Mouse (Mus musculus) CH12.LX (cell line): ENCODE measurements around the gene Scel. TPM values are rescaled to one million over a fixed set of nuclear protein-coding genes. Genes with fewer than 3 reads are reported as not detected.
A peak's percentile ranks its signal among the peaks of the same experiment; 100 is the strongest.

Source experiments
- DNase-seq: peaks from one replicate; pipeline ENCODE4 v3.0.0-alpha.2; 2013; ENCODE audit errors: extremely low read depth
- H3K27ac ChIP-seq: 2 replicates; pipeline ENCODE4 v1.5.1; 2012; ENCODE audit warnings: low read depth, mild to moderate bottlenecking, control low read depth, moderate library complexity; ENCODE audit not compliant: insufficient read depth
- H3K27me3 ChIP-seq: replicated peaks from 2 replicates; pipeline ENCODE3; 2012; ENCODE audit warnings: inconsistent platforms
- H3K36me3 ChIP-seq, 2 experiments: replicated peaks in 1 of 2; 2 replicates each; pipeline versions ENCODE3 to v1.6.1; 2012; ENCODE audit warnings: inconsistent platforms in 1 of 2, low read length in 1 of 2, mild to moderate bottlenecking in 1 of 2, mixed read lengths in 1 of 2, moderate library complexity in 1 of 2; ENCODE audit not compliant: control insufficient read depth in 1 of 2, insufficient read depth in 1 of 2
- H3K4me1 ChIP-seq, 2 experiments: 2 replicates each; pipeline ENCODE4 v1.6.1; 2012; ENCODE audit warnings: inconsistent platforms in 1 of 2, moderate library complexity in 1 of 2; ENCODE audit not compliant: insufficient read depth in 2 of 2, control insufficient read depth in 1 of 2
- H3K4me2 ChIP-seq: 2 replicates; pipeline ENCODE4 v1.6.1; 2012; ENCODE audit warnings: low read depth, mild to moderate bottlenecking, control low read depth; ENCODE audit not compliant: poor library complexity, insufficient read depth, severe bottlenecking
- H3K4me3 ChIP-seq, 3 experiments: fragments of 150-350 bp in 1 of 3; sonication (generic) in 1 of 3; replicated peaks in 1 of 3; 2 replicates each; pipeline versions ENCODE3 to v1.5.1; 2011 to 2012; ENCODE audit warnings: low read depth in 2 of 3, low read length in 2 of 3, mild to moderate bottlenecking in 2 of 3, moderate library complexity in 2 of 3, control low read depth in 1 of 3, improper control_type of control experiment in 1 of 3, inconsistent platforms in 1 of 3, mixed read lengths in 1 of 3; ENCODE audit not compliant: poor library complexity in 1 of 3
- H3K79me2 ChIP-seq: replicated peaks from 2 replicates; pipeline ENCODE4 v1.6.1; 2012; ENCODE audit warnings: mild to moderate bottlenecking, moderate library complexity; ENCODE audit not compliant: control insufficient read depth, poor library complexity, insufficient read depth, severe bottlenecking; ENCODE audit errors: extremely low read depth
- H3K9ac ChIP-seq: 2 replicates; pipeline ENCODE4 v1.6.1; 2012; ENCODE audit warnings: low read depth, mild to moderate bottlenecking, control low read depth, moderate library complexity; ENCODE audit not compliant: insufficient read depth
- H3K9me3 ChIP-seq: replicated peaks from 2 replicates; pipeline ENCODE3; 2012; ENCODE audit warnings: low read length, inconsistent platforms, mixed read lengths
- CHD1 ChIP-seq: IDR thresholded peaks from 2 replicates; pipeline ENCODE4 v1.6.1; 2012; ENCODE audit warnings: low read depth, low read length, improper control_type of control experiment, inconsistent platforms
- CHD2 ChIP-seq: IDR thresholded peaks from 2 replicates; pipeline ENCODE4 v1.6.1; 2011; ENCODE audit warnings: low read length, improper control_type of control experiment
- CTCF ChIP-seq, 2 experiments: IDR thresholded peaks in 1 of 2; conservative IDR thresholded peaks in 1 of 2; 2 replicates each; pipeline ENCODE4 v1.5.1; 2011 to 2012; ENCODE audit warnings: low read depth in 2 of 2, low read length in 2 of 2, improper control_type of control experiment in 1 of 2, inconsistent platforms in 1 of 2, mild to moderate bottlenecking in 1 of 2, moderate library complexity in 1 of 2
- E2F4 ChIP-seq: IDR thresholded peaks from 2 replicates; pipeline ENCODE4 v1.6.1; 2011; ENCODE audit warnings: low read depth, low read length, improper control_type of control experiment; ENCODE audit not compliant: insufficient replicate concordance
- ETS1 ChIP-seq: conservative IDR thresholded peaks from 2 replicates; pipeline ENCODE4 v1.6.1; 2012; ENCODE audit warnings: low read depth, mild to moderate bottlenecking, inconsistent platforms, low read length, improper control_type of control experiment, moderate library complexity
- HCFC1 ChIP-seq: IDR thresholded peaks from 2 replicates; pipeline ENCODE4 v1.6.1; 2012; ENCODE audit warnings: low read depth, mild to moderate bottlenecking, inconsistent platforms, low read length, improper control_type of control experiment
- IRF4 ChIP-seq: IDR thresholded peaks from 2 replicates; pipeline ENCODE4 v1.6.1; 2014; ENCODE audit warnings: low read depth, mild to moderate bottlenecking, inconsistent platforms, low read length, improper control_type of control experiment
- JUN ChIP-seq: IDR thresholded peaks from 2 replicates; pipeline ENCODE4 v1.6.1; 2011; ENCODE audit warnings: low read depth, mild to moderate bottlenecking, low read length, improper control_type of control experiment, moderate library complexity; ENCODE audit not compliant: insufficient read depth
- KAT2A ChIP-seq: IDR thresholded peaks from 2 replicates; pipeline ENCODE4 v1.6.1; 2012; ENCODE audit warnings: low read length, improper control_type of control experiment, inconsistent platforms; ENCODE audit not compliant: insufficient replicate concordance
- MAFK ChIP-seq: IDR thresholded peaks from 2 replicates; pipeline ENCODE4 v1.6.1; 2011; ENCODE audit warnings: low read length, improper control_type of control experiment; ENCODE audit not compliant: insufficient replicate concordance
- MAZ ChIP-seq: IDR thresholded peaks from 2 replicates; pipeline ENCODE4 v1.6.1; 2012; ENCODE audit warnings: low read depth, mild to moderate bottlenecking, inconsistent platforms, low read length, improper control_type of control experiment, moderate library complexity
- MEF2A ChIP-seq: IDR thresholded peaks from 2 replicates; pipeline ENCODE4 v1.6.1; 2014; ENCODE audit warnings: low read depth, mild to moderate bottlenecking, inconsistent platforms, low read length, improper control_type of control experiment, borderline replicate concordance
- MXI1 ChIP-seq: IDR thresholded peaks from 2 replicates; pipeline ENCODE4 v1.6.1; 2011; ENCODE audit warnings: mild to moderate bottlenecking, low read depth, low read length, improper control_type of control experiment
- NELFE ChIP-seq: IDR thresholded peaks from 2 replicates; pipeline ENCODE4 v1.6.1; 2011; ENCODE audit warnings: low read depth, low read length, improper control_type of control experiment
- NRF1 ChIP-seq: IDR thresholded peaks from 2 replicates; pipeline ENCODE4 v1.6.1; 2014; ENCODE audit warnings: low read depth, mild to moderate bottlenecking, inconsistent platforms, low read length, improper control_type of control experiment, moderate library complexity
- POLR2A ChIP-seq: IDR thresholded peaks from 2 replicates; pipeline ENCODE4 v1.6.1; 2011; ENCODE audit warnings: low read depth, mild to moderate bottlenecking, improper control_type of control experiment, low read length
- POLR2AphosphoS2 ChIP-seq: IDR thresholded peaks from 2 replicates; pipeline ENCODE4 v1.6.1; 2011; ENCODE audit warnings: low read depth, low read length, improper control_type of control experiment
- RAD21 ChIP-seq: IDR thresholded peaks from 2 replicates; pipeline ENCODE4 v1.6.1; 2011; ENCODE audit warnings: low read depth, mild to moderate bottlenecking, low read length, improper control_type of control experiment, moderate library complexity
- RCOR1 ChIP-seq: conservative IDR thresholded peaks from 2 replicates; pipeline ENCODE4 v1.6.1; 2012; ENCODE audit warnings: low read depth, mild to moderate bottlenecking, inconsistent platforms, low read length, improper control_type of control experiment
- SIN3A ChIP-seq: IDR thresholded peaks from 2 replicates; pipeline ENCODE4 v1.6.1; 2012; ENCODE audit warnings: low read length, improper control_type of control experiment, inconsistent platforms
- UBTF ChIP-seq: IDR thresholded peaks from 2 replicates; pipeline ENCODE4 v1.6.1; 2012; ENCODE audit warnings: low read depth, mild to moderate bottlenecking, inconsistent platforms, low read length, improper control_type of control experiment, moderate library complexity
- USF1 ChIP-seq: IDR thresholded peaks from 2 replicates; pipeline ENCODE4 v1.6.1; 2014; ENCODE audit warnings: low read depth, mild to moderate bottlenecking, inconsistent platforms, low read length, improper control_type of control experiment
- USF2 ChIP-seq: conservative IDR thresholded peaks from 2 replicates; pipeline ENCODE4 v1.6.1; 2011; ENCODE audit warnings: low read depth, low read length, improper control_type of control experiment
- ZC3H11A ChIP-seq: IDR thresholded peaks from 2 replicates; pipeline ENCODE4 v1.6.1; 2012; ENCODE audit warnings: low read depth, mild to moderate bottlenecking, inconsistent platforms, low read length, improper control_type of control experiment
- ZKSCAN1 ChIP-seq: IDR thresholded peaks from 2 replicates; pipeline ENCODE4 v1.6.1; 2012; ENCODE audit warnings: low read depth, inconsistent platforms, low read length, improper control_type of control experiment, borderline replicate concordance
- ZMIZ1 ChIP-seq: IDR thresholded peaks from 2 replicates; pipeline ENCODE4 v1.6.1; 2012; ENCODE audit warnings: low read depth, mild to moderate bottlenecking, inconsistent platforms, low read length, improper control_type of control experiment
- dilution Hi-C: fragments of 300-500 bp; cut with MboI; formaldehyde crosslinking; loops from 2 replicates; pipeline ENCODE4 v1.14.3; 2020; ENCODE audit warnings: low sequenced_read_pairs; ENCODE audit not compliant: extremely low pct_unique_long_range_greater_than_20kb, extremely low pct_ligation_motif_present
- in situ Hi-C: fragments of 300-500 bp; cut with MboI; formaldehyde crosslinking; loops from 3 replicates; pipeline ENCODE4 v1.14.3; 2019; ENCODE audit warnings: low sequenced_read_pairs, low pct_ligation_motif_present, low pct_unique_long_range_greater_than_20kb, mixed read lengths
- polyA plus RNA-seq: library from polyadenylated mRNA; unstranded; fragments of >175 nt; gene quantifications from 2 replicates; pipeline ENCODE4 v1.2.1, GENCODE M21; 2012; ENCODE audit warnings: low read depth; ENCODE audit not compliant: insufficient read length
- total RNA-seq, 2 experiments: library from RNA; depleted of rRNA; stranded (reverse); fragments of 300-350 nt in 1 of 2; fragments of >200 nt in 1 of 2; gene quantifications; 2 replicates each; pipeline ENCODE4 v1.2.3; 2012 to 2014

Gene Scel
- total and polyA plus RNA-seq, 3 experiments = 0.04 to 0.31 (median 0.31) TPM

DNA sequence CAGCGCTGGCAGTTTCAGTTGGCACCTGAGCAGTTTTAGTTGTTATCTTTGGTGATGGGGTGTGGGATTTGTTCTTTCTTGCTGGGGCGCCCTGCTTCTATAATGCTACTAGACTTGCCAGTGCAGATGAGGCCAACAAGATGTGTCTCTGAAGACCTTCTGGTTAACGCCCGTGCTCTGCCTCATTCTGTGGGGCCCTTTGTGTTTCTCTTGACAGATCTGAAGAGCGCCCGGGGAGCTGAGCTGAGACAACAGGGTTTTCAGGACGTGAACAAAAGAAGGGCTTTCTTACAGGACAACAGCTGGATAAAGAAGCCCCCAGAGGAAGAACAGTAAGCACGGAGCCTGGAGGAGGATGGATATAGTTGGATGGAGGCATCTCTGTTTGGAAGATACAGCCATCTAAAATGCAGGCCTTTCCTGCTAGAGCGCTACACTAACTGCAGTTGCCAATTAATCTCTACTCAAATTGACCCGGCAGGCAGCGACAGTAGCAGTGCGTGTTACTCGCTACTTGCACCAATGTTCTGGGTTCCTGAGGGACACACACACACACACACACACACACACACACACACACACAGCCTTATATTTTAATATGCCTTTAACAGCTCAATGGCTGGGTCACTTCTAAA lies 16.7 kb downstream of the Scel start:
- dilution Hi-C loops = no loop called here
- Histone ChIP-seq H3K27ac (no peak overlapping the region), H3K9ac (no peak overlapping the region), H3K79me2 (no peaks in the 10 kb centered on the region), H3K4me2 (no peak overlapping the region), H3K9me3 (peaks cover 10% of the 10 kb centered on the region), H3K27me3 (no peaks in the 10 kb centered on the region), H3K36me3 (no peaks in the 10 kb centered on the region), H3K4me3 (no peak overlapping the region), H3K4me1 (peaks cover 0 to 11% of the 10 kb centered on the region in 2 experiments; a peak in 2 of 4 replicates)
- TF ChIP-seq HCFC1 = no peak
- no peak for TF ChIP-seq RCOR1
- TF ChIP-seq ZKSCAN1 = no peak
- no peak for TF ChIP-seq CHD2
- no peak for TF ChIP-seq POLR2AphosphoS2
- no peak for TF ChIP-seq ZC3H11A
- no peak for TF ChIP-seq ETS1
- no peak for TF ChIP-seq MAFK
- no peak for TF ChIP-seq SIN3A
- TF ChIP-seq RAD21 = no peak
- TF ChIP-seq ZMIZ1 = no peak
- TF ChIP-seq NELFE = no peak
- TF ChIP-seq IRF4 = no peak
- in situ Hi-C loops = no loop called here
- DNase-seq = no peak

GRCm38 (mm10) chr14:103531722-103532341 lies 18.7 kb downstream of the Scel start:
- TF ChIP-seq NELFE = no peak
- no peak for TF ChIP-seq HCFC1
- no peak for TF ChIP-seq KAT2A
- TF ChIP-seq MAZ = no peak
- TF ChIP-seq MAFK = no peak
- no peak for TF ChIP-seq ETS1
- no peak for TF ChIP-seq POLR2A
- no peak for TF ChIP-seq NRF1
- no peak for TF ChIP-seq USF1
- TF ChIP-seq CTCF (conservative IDR thresholded peaks at IDR 0.05 in 1 of 2, IDR thresholded peaks at IDR 0.05 in 1 of 2; ENCODE audit: low read depth in 2 of 2, low read length in 2 of 2) = no peak
- no peak for TF ChIP-seq USF2
- TF ChIP-seq MXI1 = no peak
- no peak for TF ChIP-seq MEF2A
- TF ChIP-seq E2F4 = no peak
- no peak for TF ChIP-seq CHD2
- no peak for TF ChIP-seq RAD21
- TF ChIP-seq JUN = no peak
- TF ChIP-seq UBTF = no peak
- TF ChIP-seq CHD1 = no peak
- in situ Hi-C loops = no loop called here

More at GRCm38 (mm10) chr14:103531722-103532341, 18.7 kb downstream of the Scel start:
- Histone ChIP-seq H3K9me3 (peaks cover 6% of the 10 kb centered on the region), H3K9ac (0 out of 2 replicates have a peak overlapping the region, but pooled peaks have one; percentile 13), H3K36me3 (no peaks in the 10 kb centered on the region), H3K4me2 (peak overlapping the region; percentile 9), H3K4me3 (peak overlapping the region in 1 of 3 experiments; percentile 10), H3K27ac (no peak overlapping the region), H3K79me2 (no peaks in the 10 kb centered on the region), H3K27me3 (no peaks in the 10 kb centered on the region), H3K4me1 (peaks cover 0 to 11% of the 10 kb centered on the region in 2 experiments; a peak in 2 of 4 replicates)
- dilution Hi-C loops = no loop called here
- DNase-seq = no peak
